Mouse (Mus musculus): ENCODE measurements around the gene Etv4. TPM values are rescaled to one million over a fixed set of nuclear protein-coding genes. Genes with fewer than 3 reads are reported as not detected.

The Etv4 gene
- total and polyA plus RNA-seq, 3 experiments, result 2.4 to 3.1 (median 2.4) TPM

Other genes with a start within 250 kb of the Etv4 start
- 33.0 and 37.4 TPM in 2 replicates for gene Brca1, start 233.4 kb downstream of the Etv4 start, total RNA-seq (2012; rRNA removed)
- gene Brca1, start 233.4 kb downstream of the Etv4 start, total RNA-seq (2014; rRNA removed), result 37.5 and 41.4 TPM in 2 replicates
- gene Brca1, start 233.4 kb downstream of the Etv4 start, polyA plus RNA-seq (2012; ENCODE audit: insufficient read length, low read depth), result 31.1 and 31.3 TPM in 2 replicates
- 39.4 and 52.2 TPM in 2 replicates for gene Nbr1, start 233.2 kb downstream of the Etv4 start, total RNA-seq (2012; rRNA removed)
- 44.7 and 48.3 TPM in 2 replicates for gene Nbr1, start 233.2 kb downstream of the Etv4 start, total RNA-seq (2014; rRNA removed)
- gene Nbr1, start 233.2 kb downstream of the Etv4 start, polyA plus RNA-seq (2012; ENCODE audit: insufficient read length, low read depth), result 39.3 and 44.8 TPM in 2 replicates
- gene Tmem106a, start 203.1 kb downstream of the Etv4 start, total RNA-seq (2012; rRNA removed), result 1.4 and 2.2 TPM in 2 replicates
- gene Tmem106a, start 203.1 kb downstream of the Etv4 start, total RNA-seq (2014; rRNA removed), result 2.6 and 2.8 TPM in 2 replicates
- gene Tmem106a, start 203.1 kb downstream of the Etv4 start, polyA plus RNA-seq (2012; ENCODE audit: insufficient read length, low read depth), result 6.8 and 9.1 TPM in 2 replicates
- not detected in 2 replicates for gene Gm11634, start 186.1 kb downstream of the Etv4 start, total RNA-seq (2012; rRNA removed)
- not detected in 2 replicates for gene Gm11634, start 186.1 kb downstream of the Etv4 start, total RNA-seq (2014; rRNA removed)
- gene Gm11634, start 186.1 kb downstream of the Etv4 start, polyA plus RNA-seq (2012; ENCODE audit: insufficient read length, low read depth), result not detected in 2 replicates
- 22.2 and 28.5 TPM in 2 replicates for gene Rdm1, start 158.2 kb downstream of the Etv4 start, total RNA-seq (2012; rRNA removed)
- 18.5 and 19.2 TPM in 2 replicates for gene Rdm1, start 158.2 kb downstream of the Etv4 start, total RNA-seq (2014; rRNA removed)
- gene Rdm1, start 158.2 kb downstream of the Etv4 start, polyA plus RNA-seq (2012; ENCODE audit: insufficient read length, low read depth), result 9.6 and 12.3 TPM in 2 replicates
- gene Arl4d, start 119.8 kb downstream of the Etv4 start, total RNA-seq (2012; rRNA removed), result 0.81 and 1.1 TPM in 2 replicates
- 0.59 and 0.68 TPM in 2 replicates for gene Arl4d, start 119.8 kb downstream of the Etv4 start, total RNA-seq (2014; rRNA removed)
- 1.1 and 1.2 TPM in 2 replicates for gene Arl4d, start 119.8 kb downstream of the Etv4 start, polyA plus RNA-seq (2012; ENCODE audit: insufficient read length, low read depth)
- 33.4 and 40.1 TPM in 2 replicates for gene Dhx8, start 52.5 kb downstream of the Etv4 start, total RNA-seq (2012; rRNA removed)
- 22.4 and 24.3 TPM in 2 replicates for gene Dhx8, start 52.5 kb downstream of the Etv4 start, total RNA-seq (2014; rRNA removed)
- gene Dhx8, start 52.5 kb downstream of the Etv4 start, polyA plus RNA-seq (2012; ENCODE audit: insufficient read length, low read depth), result 57.7 and 61.7 TPM in 2 replicates
- not detected in 2 replicates for gene Meox1, start 109.0 kb upstream of the Etv4 start, total RNA-seq (2012; rRNA removed)
- not detected in 2 replicates for gene Meox1, start 109.0 kb upstream of the Etv4 start, total RNA-seq (2014; rRNA removed)
- gene Meox1, start 109.0 kb upstream of the Etv4 start, polyA plus RNA-seq (2012; ENCODE audit: insufficient read length, low read depth), result not detected in 2 replicates
- gene Sost, start 181.6 kb upstream of the Etv4 start, total RNA-seq (2012; rRNA removed), result not detected in 2 replicates
- gene Sost, start 181.6 kb upstream of the Etv4 start, total RNA-seq (2014; rRNA removed), result not detected in 2 replicates
- not detected in 2 replicates for gene Sost, start 181.6 kb upstream of the Etv4 start, polyA plus RNA-seq (2012; ENCODE audit: insufficient read length, low read depth)
- not detected in 2 replicates for gene Cfap97d1, start 198.9 kb upstream of the Etv4 start, total RNA-seq (2012; rRNA removed)
- not detected in 2 replicates for gene Cfap97d1, start 198.9 kb upstream of the Etv4 start, total RNA-seq (2014; rRNA removed)
- gene Cfap97d1, start 198.9 kb upstream of the Etv4 start, polyA plus RNA-seq (2012; ENCODE audit: insufficient read length, low read depth), result not detected in 2 replicates
- 17.9 and 20.8 TPM in 2 replicates for gene Dusp3, start 201.6 kb upstream of the Etv4 start, total RNA-seq (2012; rRNA removed)
- gene Dusp3, start 201.6 kb upstream of the Etv4 start, total RNA-seq (2014; rRNA removed), result 5.6 and 7.5 TPM in 2 replicates
- 19.2 and 23.6 TPM in 2 replicates for gene Dusp3, start 201.6 kb upstream of the Etv4 start, polyA plus RNA-seq (2012; ENCODE audit: insufficient read length, low read depth)
- gene Mpp3, start 243.1 kb upstream of the Etv4 start, total RNA-seq (2012; rRNA removed), result 3.8 and 4.6 TPM in 2 replicates
- 0.12 and 0.15 TPM in 2 replicates for gene Mpp3, start 243.1 kb upstream of the Etv4 start, total RNA-seq (2014; rRNA removed)
- gene Mpp3, start 243.1 kb upstream of the Etv4 start, polyA plus RNA-seq (2012; ENCODE audit: insufficient read length, low read depth), result 0.30 and 0.31 TPM in 2 replicates